Mouse (Mus musculus) lung, adult 10 weeks (tissue): Measurements from ENCODE around the gene Slc3a2. TPM values are rescaled to one million over a fixed set of nuclear protein-coding genes. Genes with fewer than 3 reads are reported as not detected.

ENCODE experiments used
- polyA plus RNA-seq: library from polyadenylated mRNA; stranded (reverse); fragments of 350-450 nt; fragmentation: Illumina TruSeq; extraction: RNeasy Lipid Tissue Mini Kit (QIAGEN cat#74804); gene quantifications from one replicate; pipeline ENCODE4 v1.2.3, GENCODE M21; 2014; ENCODE audit warnings: low read depth, low replicate concordance; ENCODE audit not compliant: insufficient read depth

Slc3a2 gene
- 184 TPM for polyA plus RNA-seq

GRCm38 (mm10) chr19:8722907-8723573 lies at the start of gene Slc3a2:
Slc3a2 (minus strand) TSS chr19:8723369.

GRCm38 (mm10) chr19:8770567-8771270 lies 47.5 kb upstream of the Slc3a2 start, which contains the start of gene Tmem223:
Tmem223 (plus strand) TSS chr19:8770996.

GRCm38 (mm10) chr19:8756635-8757387 lies 33.6 kb upstream of the Slc3a2 start, which contains the start of gene Nxf1:
Nxf1 (plus strand) TSS chr19:8757073.

GRCm38 (mm10) chr19:8741243-8741869 lies 18.2 kb upstream of the Slc3a2 start, which contains the start of gene Stx5a:
Stx5a (plus strand) TSS chr19:8741413.

GRCm38 (mm10) chr19:8740603-8741002 lies 17.4 kb upstream of the Slc3a2 start, which contains the start of gene 1700092M07Rik:
1700092M07Rik (plus strand) TSS chr19:8740718.

GRCm38 (mm10) chr19:8735389-8736159 lies 12.4 kb upstream of the Slc3a2 start, which contains the start of gene Wdr74:
Wdr74 (plus strand) TSS chr19:8735827.

GRCm38 (mm10) chr19:8663360-8663839 lies 59.8 kb downstream of the Slc3a2 start, which contains the start of gene Chrm1:
Chrm1 (plus strand) TSS chr19:8663789.

Other genes with a start within 250 kb of the Slc3a2 start
- gene Slc22a8, start 132.1 kb downstream of the Slc3a2 start, polyA plus RNA-seq: not detected
- gene Slc22a6, start 105.3 kb downstream of the Slc3a2 start, polyA plus RNA-seq: not detected
- 0.19 TPM for gene Chrm1, start 59.6 kb downstream of the Slc3a2 start, polyA plus RNA-seq
- 29.3 TPM for gene Wdr74, start 12.5 kb upstream of the Slc3a2 start, polyA plus RNA-seq
- gene 1700092M07Rik, start 17.3 kb upstream of the Slc3a2 start, polyA plus RNA-seq: not detected
- 52.5 TPM for gene Stx5a, start 18.0 kb upstream of the Slc3a2 start, polyA plus RNA-seq
- gene Nxf1, start 33.7 kb upstream of the Slc3a2 start, polyA plus RNA-seq: 135 TPM
- 124 TPM for gene Tmem223, start 47.6 kb upstream of the Slc3a2 start, polyA plus RNA-seq
- 59.3 TPM for gene Tmem179b, start 51.1 kb upstream of the Slc3a2 start, polyA plus RNA-seq
- 4.5 TPM for gene Taf6l, start 63.0 kb upstream of the Slc3a2 start, polyA plus RNA-seq
- 97.1 TPM for gene Polr2g, start 75.2 kb upstream of the Slc3a2 start, polyA plus RNA-seq
- gene Zbtb3, start 79.2 kb upstream of the Slc3a2 start, polyA plus RNA-seq: 1.6 TPM
- gene Ttc9c, start 96.0 kb upstream of the Slc3a2 start, polyA plus RNA-seq: 10.6 TPM
- gene Hnrnpul2, start 96.6 kb upstream of the Slc3a2 start, polyA plus RNA-seq: 37.3 TPM
- gene AC129217.1, start 106.4 kb upstream of the Slc3a2 start, polyA plus RNA-seq: not detected
- 60.1 TPM for gene Bscl2, start 114.1 kb upstream of the Slc3a2 start, polyA plus RNA-seq
- not detected for gene Gng3, start 115.8 kb upstream of the Slc3a2 start, polyA plus RNA-seq
- gene Lrrn4cl, start 127.4 kb upstream of the Slc3a2 start, polyA plus RNA-seq: 1.6 TPM
- gene Ubxn1, start 148.1 kb upstream of the Slc3a2 start, polyA plus RNA-seq: 167 TPM
- 59.1 TPM for gene Uqcc3, start 157.6 kb upstream of the Slc3a2 start, polyA plus RNA-seq
- 19.9 TPM for gene Lbhd1, start 160.4 kb upstream of the Slc3a2 start, polyA plus RNA-seq
- gene Gm49403, start 160.6 kb upstream of the Slc3a2 start, polyA plus RNA-seq: not detected
- gene 1810009A15Rik, start 165.5 kb upstream of the Slc3a2 start, polyA plus RNA-seq: 54.1 TPM
- not detected for gene Gm49416, start 165.6 kb upstream of the Slc3a2 start, polyA plus RNA-seq
- gene Ints5, start 169.6 kb upstream of the Slc3a2 start, polyA plus RNA-seq: 8.7 TPM
- 51.6 TPM for gene Ganab, start 174.7 kb upstream of the Slc3a2 start, polyA plus RNA-seq
- 54.5 TPM for gene B3gat3, start 197.0 kb upstream of the Slc3a2 start, polyA plus RNA-seq
- gene Rom1, start 206.0 kb upstream of the Slc3a2 start, polyA plus RNA-seq: 6.0 TPM
- gene Eml3, start 206.2 kb upstream of the Slc3a2 start, polyA plus RNA-seq: 17.3 TPM
- gene Mta2, start 218.5 kb upstream of the Slc3a2 start, polyA plus RNA-seq: 43.6 TPM
- gene Tut1, start 230.5 kb upstream of the Slc3a2 start, polyA plus RNA-seq: 8.5 TPM
- 297 TPM for gene Eef1g, start 243.7 kb upstream of the Slc3a2 start, polyA plus RNA-seq